Mouse (Mus musculus) CH12.LX (cell line): ENCODE measurements at regions not wholly inside any gene's neighbourhood (a gene's known extent, or its start where the extent isn't known, plus 50 kb on each side); places are given as distances from the start of the nearest gene placed in this dataset.
"Not testable (repeated sequence)": the region's sequence is repeated elsewhere in the genome, so short reads cannot be mapped to it uniquely, and the experiment has no call there.

Experiments used
- CTCF ChIP-seq, 2 experiments: IDR thresholded peaks in 1 of 2; conservative IDR thresholded peaks in 1 of 2; 2 replicates each; pipeline ENCODE4 v1.5.1; 2011 to 2012; ENCODE audit warnings: low read depth in 2 of 2, low read length in 2 of 2, improper control_type of control experiment in 1 of 2, inconsistent platforms in 1 of 2, mild to moderate bottlenecking in 1 of 2, moderate library complexity in 1 of 2
- E2F4 ChIP-seq: IDR thresholded peaks from 2 replicates; pipeline ENCODE4 v1.6.1; 2011; ENCODE audit warnings: low read depth, low read length, improper control_type of control experiment; ENCODE audit not compliant: insufficient replicate concordance
- POLR2A ChIP-seq: IDR thresholded peaks from 2 replicates; pipeline ENCODE4 v1.6.1; 2011; ENCODE audit warnings: low read depth, mild to moderate bottlenecking, improper control_type of control experiment, low read length
- POLR2AphosphoS2 ChIP-seq: IDR thresholded peaks from 2 replicates; pipeline ENCODE4 v1.6.1; 2011; ENCODE audit warnings: low read depth, low read length, improper control_type of control experiment
- USF1 ChIP-seq: IDR thresholded peaks from 2 replicates; pipeline ENCODE4 v1.6.1; 2014; ENCODE audit warnings: low read depth, mild to moderate bottlenecking, inconsistent platforms, low read length, improper control_type of control experiment

DNA sequence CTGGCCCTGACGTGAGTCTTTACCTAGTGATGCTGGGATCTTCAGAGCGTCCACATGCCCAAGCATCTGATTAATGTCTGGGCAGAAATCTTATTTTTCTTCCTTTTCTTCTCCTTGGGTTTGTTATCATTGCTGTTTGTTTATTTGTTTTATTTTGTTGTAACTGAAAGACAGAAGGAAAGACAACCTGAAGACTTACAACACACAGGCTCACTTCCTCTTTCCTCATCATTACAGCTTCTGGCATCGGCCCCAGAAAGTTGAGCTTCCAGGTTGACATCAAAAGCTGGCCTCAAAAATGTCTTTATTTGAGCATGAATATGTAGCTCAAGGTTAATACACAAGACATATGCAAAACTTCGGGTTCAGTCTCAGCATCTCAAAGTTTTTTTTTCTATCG lies 846.4 kb downstream of the Diaph3 start:
- not testable (repeated sequence) for TF ChIP-seq POLR2A; POLR2AphosphoS2; CTCF (conservative IDR thresholded peaks at IDR 0.05 in 1 of 2, IDR thresholded peaks at IDR 0.05 in 1 of 2; ENCODE audit: low read depth in 2 of 2, low read length in 2 of 2); USF1; E2F4
